Comparison of ENCODE assay signal across 28 mouse cellular contexts in the genomic region with DNA sequence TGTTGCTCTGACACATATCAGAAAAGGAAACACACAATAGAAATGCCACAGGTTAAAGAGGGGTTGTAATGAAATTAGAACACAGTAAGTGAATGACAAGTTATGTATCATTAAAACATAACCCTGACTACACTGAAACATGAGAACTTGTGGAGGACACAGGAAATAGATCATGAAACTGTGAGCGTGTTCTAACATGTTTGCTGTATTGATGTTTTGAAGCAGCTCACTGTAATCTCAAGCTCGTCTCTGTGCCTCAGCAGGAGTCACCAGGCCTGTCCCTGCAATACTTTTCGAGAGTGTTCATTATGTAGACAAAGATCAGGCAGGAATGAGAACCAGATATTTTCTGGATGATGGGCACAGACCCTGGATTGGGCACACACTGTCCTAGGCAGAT. TPM values are rescaled to one million over a fixed set of nuclear protein-coding genes. Genes with fewer than 3 reads are reported as not detected.
"Had no signal": no experiment of that assay in that cellular context is flagged by ENCODE, and none has a peak within 500 bp of the region (broad histone marks: within the 10 kb centered on the region; RNA-seq: fewer than 3 reads in every experiment).

No protein-coding gene starts in this region.

- DNase-seq: kidney, adult 8-10 months; kidney, postnatal 10 days; kidney, postnatal 36 days; layer of hippocampus, postnatal 36 days; liver; lung, embryonic 14.5 days; thymus, adult 18-20 months; thymus, postnatal 36 days had no signal

- H3K4me2 ChIP-seq: kidney, embryonic 15.5 days; limb, embryonic 12.5 days; lung, embryonic 14.5 days; midbrain, embryonic 11.5 days; neural tube, embryonic 12.5 days; neural tube, embryonic 15.5 days had no signal

- H3K9me3 ChIP-seq: kidney, embryonic 15.5 days; limb, embryonic 12.5 days; neural tube, embryonic 12.5 days; neural tube, embryonic 15.5 days had no signal

- H3K36me3 ChIP-seq: kidney, embryonic 15.5 days; limb, embryonic 12.5 days; neural tube, embryonic 12.5 days; neural tube, embryonic 15.5 days had no signal

- H3K27me3 ChIP-seq: kidney, embryonic 15.5 days; limb, embryonic 12.5 days; neural tube, embryonic 12.5 days; neural tube, embryonic 15.5 days had no signal

- H3K27ac ChIP-seq: kidney, embryonic 15.5 days; left cerebral cortex, adult 2 months; limb, embryonic 12.5 days; liver, embryonic 14.5 days; neural tube, embryonic 12.5 days; neural tube, embryonic 15.5 days had no signal

- ATAC-seq: intestine, postnatal 0 days had no signal

- H3K4me3 ChIP-seq: kidney, embryonic 15.5 days; left cerebral cortex, adult 2 months; limb, embryonic 12.5 days; neural tube, embryonic 12.5 days; neural tube, embryonic 15.5 days had no signal

- H3K9ac ChIP-seq: kidney, embryonic 15.5 days; limb, embryonic 12.5 days; liver, embryonic 14.5 days; liver, postnatal 0 days; lung, embryonic 14.5 days; neural tube, embryonic 12.5 days; neural tube, embryonic 15.5 days had no signal

- H3K4me1 ChIP-seq: kidney, embryonic 15.5 days; neural tube, embryonic 12.5 days; neural tube, embryonic 15.5 days had no signal

RNA-seq across cellular contexts. Expression of a gene that starts 0.8 kb away (rescaled TPM):
- total RNA-seq: layer of hippocampus, adult 8-10 months; layer of hippocampus, postnatal 10 days; layer of hippocampus, postnatal 36 days; left cerebral cortex, adult 2 months; left cerebral cortex, postnatal 10 days; left cerebral cortex, postnatal 36 days; midbrain, postnatal 0 days had no signal
- polyA plus RNA-seq: intestine, postnatal 0 days; kidney, embryonic 15.5 days; limb, embryonic 12.5 days; liver, embryonic 14.5 days; lung, embryonic 14.5 days; midbrain, embryonic 11.5 days; midbrain, embryonic 14.5 days; midbrain, postnatal 0 days; neural tube, embryonic 12.5 days; neural tube, embryonic 15.5 days; small intestine, adult 2 months; testis, adult 2 months had no signal

RNA-seq across cellular contexts. Expression of a gene that starts 12.4 kb away (rescaled TPM):
- total RNA-seq: layer of hippocampus, adult 8-10 months; layer of hippocampus, postnatal 10 days; layer of hippocampus, postnatal 36 days; left cerebral cortex, adult 2 months; left cerebral cortex, postnatal 10 days; left cerebral cortex, postnatal 36 days; megakaryocyte progenitor cell, adult 5-6 weeks; megakaryocyte-erythroid progenitor cell, adult 5-6 weeks; midbrain, postnatal 0 days had no signal
- polyA plus RNA-seq: intestine, postnatal 0 days; kidney, embryonic 15.5 days; limb, embryonic 12.5 days; liver, embryonic 14.5 days; liver, postnatal 0 days; lung, embryonic 14.5 days; midbrain, embryonic 11.5 days; midbrain, embryonic 14.5 days; midbrain, postnatal 0 days; neural tube, embryonic 12.5 days; neural tube, embryonic 15.5 days; small intestine, adult 2 months; spleen, adult 2 months; testis, adult 2 months had no signal

RNA-seq across cellular contexts. Expression of a gene that starts 18.6 kb away (rescaled TPM):
- total RNA-seq: layer of hippocampus, adult 8-10 months; layer of hippocampus, postnatal 10 days; layer of hippocampus, postnatal 36 days; left cerebral cortex, adult 2 months; left cerebral cortex, postnatal 10 days; left cerebral cortex, postnatal 36 days; megakaryocyte progenitor cell, adult 5-6 weeks; megakaryocyte-erythroid progenitor cell, adult 5-6 weeks; midbrain, postnatal 0 days had no signal
- polyA plus RNA-seq: intestine, postnatal 0 days; kidney, embryonic 15.5 days; limb, embryonic 12.5 days; liver, embryonic 14.5 days; liver, postnatal 0 days; lung, embryonic 14.5 days; midbrain, embryonic 11.5 days; midbrain, embryonic 14.5 days; midbrain, postnatal 0 days; neural tube, embryonic 12.5 days; neural tube, embryonic 15.5 days; small intestine, adult 2 months; spleen, adult 2 months; testis, adult 2 months had no signal
